Mouse (Mus musculus) ES-Bruce4 (cell line): ENCODE measurements around the gene Sox18.

Source experiments
- CTCF ChIP-seq: IDR thresholded peaks from one replicate; pipeline ENCODE4 v1.8.1; 2011; ENCODE audit warnings: low read depth, low read length
- EP300 ChIP-seq: IDR thresholded peaks from 2 replicates; pipeline ENCODE4 v1.6.1; 2011; ENCODE audit warnings: low read depth, low read length; ENCODE audit not compliant: insufficient read depth
- POLR2A ChIP-seq: IDR thresholded peaks from one replicate; pipeline ENCODE4 v1.8.1; 2011; ENCODE audit warnings: low read length; ENCODE audit not compliant: insufficient read depth

- no peak for TF ChIP-seq EP300
- TF ChIP-seq CTCF, result peak; percentile 70
- TF ChIP-seq POLR2A, result no peak
Observed at GRCm38 (mm10) chr2:181658930-181659555, 12.4 kb downstream of the Sox18 start.
